Mouse (Mus musculus) ES-E14 (cell line): ENCODE data around the gene Ak8.

Experiments used
- CHD2 ChIP-seq: IDR thresholded peaks from 2 replicates; pipeline ENCODE4 v1.6.1; 2014; ENCODE audit warnings: mild to moderate bottlenecking, low read depth, low read length, inconsistent platforms
- ZC3H11A ChIP-seq: IDR thresholded peaks from 2 replicates; pipeline ENCODE4 v1.6.1; 2012; ENCODE audit warnings: low read depth, mild to moderate bottlenecking, inconsistent platforms, low read length, borderline replicate concordance
- ZNF384 ChIP-seq: IDR thresholded peaks from 2 replicates; pipeline ENCODE4 v1.6.1; 2012; ENCODE audit warnings: low read depth, low read length, inconsistent platforms

DNA sequence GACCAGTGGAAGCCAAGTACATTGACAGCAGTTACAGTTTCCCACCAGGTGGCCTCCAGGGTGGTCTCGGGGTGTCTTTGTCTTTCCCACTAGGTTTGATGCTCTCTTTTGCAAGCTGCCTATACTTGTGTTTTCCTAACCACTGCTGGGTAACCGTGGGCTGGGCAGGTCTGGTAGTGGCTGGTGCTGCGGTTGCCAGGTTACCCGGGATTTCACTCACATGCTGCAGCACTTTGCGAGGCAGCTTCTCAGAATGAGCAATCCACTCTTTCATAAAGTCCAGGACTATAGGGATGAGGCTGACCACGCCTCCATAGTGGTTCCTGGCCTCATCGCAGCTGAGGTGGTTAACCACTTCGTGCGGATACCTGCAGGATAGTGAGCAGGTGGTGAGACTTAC, 7.3 kb upstream of the Ak8 start:
- TF ChIP-seq ZC3H11A (no peak), ZNF384 (no peak), CHD2 (no peak)
